Mouse (Mus musculus) forebrain, postnatal 0 days (tissue): ENCODE measurements around the gene Depdc1a. TPM values are rescaled to one million over a fixed set of nuclear protein-coding genes. Genes with fewer than 3 reads are reported as not detected.
"Not testable (repeated sequence)": the region's sequence is repeated elsewhere in the genome, so short reads cannot be mapped to it uniquely, and the experiment has no call there.

Experiments used
- ATAC-seq: fragments of 200-750 bp; cut with Nextera tagmentation; 2 replicates; pipeline ENCODE4 v1.8.0; 2017; ENCODE audit warnings: mild to moderate bottlenecking, moderate library complexity
- DNase-seq: peaks from one replicate; pipeline ENCODE4 v3.0.0-alpha.2; 2015
- H3K27ac ChIP-seq: fragments of 300-500 bp; sonication (generic); 2 replicates; pipeline ENCODE4 v1.5.1; 2014; ENCODE audit warnings: low read depth, mild to moderate bottlenecking, antibody characterized with exemption, low read length, moderate library complexity, mixed read lengths
- H3K27me3 ChIP-seq: fragments of 300-500 bp; sonication (generic); 2 replicates; pipeline ENCODE4 v1.6.1; 2014; ENCODE audit warnings: mild to moderate bottlenecking, low read length, mixed read lengths; ENCODE audit not compliant: insufficient read depth
- H3K36me3 ChIP-seq: fragments of 300-500 bp; sonication (generic); 2 replicates; pipeline ENCODE4 v1.6.1; 2014; ENCODE audit warnings: mild to moderate bottlenecking, moderate library complexity; ENCODE audit not compliant: insufficient read depth
- H3K4me1 ChIP-seq: fragments of 300-500 bp; sonication (generic); 2 replicates; pipeline ENCODE4 v1.6.1; 2014; ENCODE audit warnings: antibody characterized with exemption; ENCODE audit not compliant: insufficient read depth
- H3K4me2 ChIP-seq: fragments of 300-500 bp; sonication (generic); 2 replicates; pipeline ENCODE4 v1.6.1; 2014; ENCODE audit warnings: low read depth, mild to moderate bottlenecking, moderate library complexity
- H3K4me3 ChIP-seq: fragments of 300-500 bp; sonication (generic); 2 replicates; pipeline ENCODE4 v1.5.1; 2014; ENCODE audit warnings: low read depth, low read length, mixed read lengths
- H3K9ac ChIP-seq: fragments of 300-500 bp; sonication (generic); 2 replicates; pipeline ENCODE4 v1.6.1; 2014; ENCODE audit warnings: mild to moderate bottlenecking
- H3K9me3 ChIP-seq: fragments of 300-500 bp; sonication (generic); 2 replicates; pipeline ENCODE4 v1.6.1; 2016; ENCODE audit warnings: low read length
- CTCF ChIP-seq: sonication (generic); IDR thresholded peaks from 2 replicates; pipeline ENCODE4 v1.5.1; 2016; ENCODE audit warnings: antibody characterized with exemption, control low read depth, low read depth
- WGBS: fragments of 180-500 bp; shearing (Covaris S2); extraction: QIAGEN DNeasy Blood & Tissue Kit; methylation state at CpG from one replicate; pipeline ENCODE4 v1.1.7; 2014; 5-methylcytosine and 5-hydroxymethylcytosine counted together
- polyA plus RNA-seq: library from polyadenylated mRNA; unstranded; fragments of >200 nt; fragmentation: Nextera tagmentation; extraction: Ambion mirVana; gene quantifications from 2 replicates; pipeline ENCODE4 v1.2.1, GENCODE M21; 2015
- total RNA-seq: library from RNA; depleted of rRNA; stranded (reverse); fragments of >200 nt; gene quantifications from 2 replicates; pipeline ENCODE4 v1.2.3, GENCODE M21; 2014; rRNA removed

Gene Depdc1a
- 2.6 and 3.0 TPM in 2 replicates for total RNA-seq
- polyA plus RNA-seq: 1.7 and 2.4 TPM in 2 replicates

DNA sequence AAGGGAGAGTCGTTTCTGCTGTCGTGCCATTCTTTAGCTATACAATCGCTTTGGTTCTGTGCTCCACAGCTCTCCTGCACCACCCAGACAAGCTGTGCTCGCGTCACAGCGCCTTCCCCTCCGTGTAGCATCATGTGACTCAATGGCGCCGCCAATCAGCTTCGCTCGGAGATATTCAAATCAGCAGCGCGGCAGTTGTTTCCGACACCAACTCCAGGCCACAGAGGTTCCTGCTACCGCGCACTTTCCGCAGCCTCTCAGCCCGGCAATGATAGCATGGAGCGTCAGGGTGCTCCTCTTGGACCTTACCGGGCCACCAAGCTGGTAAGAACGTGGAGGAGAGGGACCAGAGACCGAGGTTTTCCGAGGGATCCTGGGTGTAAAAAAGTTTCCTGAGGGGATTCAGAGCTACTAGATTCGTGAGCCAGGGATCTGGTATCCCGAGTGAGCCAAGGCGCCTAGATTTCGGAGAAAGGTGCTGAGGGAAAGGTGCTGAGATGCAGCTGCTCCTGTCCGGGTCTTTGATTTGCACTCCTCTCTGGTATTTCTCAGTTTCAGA is at the start of gene Depdc1a:
Gene Depdc1a, plus strand, starts transcription at position 191 of the 559 bp plus-strand sequence.
- no peak for TF ChIP-seq CTCF
- H3K9ac ChIP-seq: peak within 1 kb of the TSS; percentile 47
- H3K4me2 ChIP-seq: peak within 1 kb of the TSS; percentile 61
- peak within 1 kb of the TSS; percentile 43 for H3K4me3 ChIP-seq
- ATAC-seq (peak; percentile 100), DNase-seq (peak; percentile 94)
- no peaks in the 10 kb centered on the region for H3K4me1 ChIP-seq
- no peaks in the 10 kb centered on the region for H3K9me3 ChIP-seq
- no peaks in the 10 kb centered on the region for H3K27me3 ChIP-seq
- WGBS: under 1% methylated on average over 28 of the region's 28 CpGs
- no peak within 1 kb of the TSS for H3K27ac ChIP-seq
- H3K36me3 ChIP-seq: no peaks in the 10 kb centered on the region

- no peak for ATAC-seq
- H3K4me1 ChIP-seq: no peaks in the 10 kb centered on the region
- no peak overlapping the region for H3K4me3 ChIP-seq
- no peak overlapping the region for H3K27ac ChIP-seq
- H3K4me2 ChIP-seq: no peak overlapping the region
- no peak overlapping the region for H3K9ac ChIP-seq
- H3K9me3 ChIP-seq: no peaks in the 10 kb centered on the region
- H3K27me3 ChIP-seq: no peaks in the 10 kb centered on the region
- no peak for TF ChIP-seq CTCF
- DNase-seq: no peak
- 32% methylated on average over 1 of the region's 1 CpGs for WGBS
- H3K36me3 ChIP-seq: no peaks in the 10 kb centered on the region
Observed at GRCm38 (mm10) chr3:159470059-159470458, 25.2 kb upstream of the Depdc1a start.

GRCm38 (mm10) chr3:159475465-159475864 is 19.8 kb upstream of the Depdc1a start:
- no peaks in the 10 kb centered on the region for H3K27me3 ChIP-seq
- 91% methylated on average over 1 of the region's 1 CpGs for WGBS
- DNase-seq: no peak

DNA sequence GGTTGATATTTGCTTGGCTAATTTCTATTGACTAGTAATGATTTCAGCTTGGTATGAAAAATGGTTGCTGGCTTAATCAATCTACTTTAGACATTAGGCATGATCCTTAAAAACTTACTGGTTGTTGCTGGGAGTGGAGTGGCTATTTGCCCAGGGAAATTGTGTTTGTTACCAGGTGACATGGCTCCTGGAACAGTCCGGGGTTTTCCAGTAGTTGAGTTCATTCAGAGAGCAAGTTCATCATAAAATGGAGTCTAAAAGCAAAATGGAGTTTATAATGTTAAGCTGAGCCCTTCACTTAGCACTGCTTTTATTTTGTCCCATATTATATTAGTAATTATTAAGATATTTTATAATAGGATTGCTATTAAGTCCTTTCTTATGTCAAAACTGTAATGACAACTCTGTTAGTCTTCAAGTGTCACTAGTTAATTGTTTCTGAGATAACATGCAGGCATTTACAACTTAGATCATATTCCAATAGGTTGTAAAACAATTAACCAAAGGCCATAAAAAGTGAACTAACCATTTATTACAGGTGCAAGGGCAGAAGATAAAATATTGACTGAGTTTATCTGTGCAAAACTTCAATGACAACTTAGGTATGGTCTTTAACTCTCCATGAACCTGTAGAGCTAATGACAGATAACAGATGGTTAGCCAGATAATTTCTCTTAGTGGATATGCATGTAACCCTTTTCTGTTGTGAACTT is 17.8 kb upstream of the Depdc1a start:
- WGBS: 95% methylated on average over 1 of the region's 1 CpGs
- no peak for TF ChIP-seq CTCF
- ATAC-seq: no peak

More at GRCm38 (mm10) chr3:159475465-159475864, 19.8 kb upstream of the Depdc1a start:
- Histone ChIP-seq H3K9ac (no peak overlapping the region), H3K4me3 (no peak overlapping the region), H3K9me3 (no peaks in the 10 kb centered on the region), H3K4me2 (no peak overlapping the region), H3K27ac (no peak overlapping the region), H3K36me3 (no peaks in the 10 kb centered on the region), H3K4me1 (no peaks in the 10 kb centered on the region)
- ATAC-seq: no peak
- no peak for TF ChIP-seq CTCF

GRCm38 (mm10) chr3:159494709-159495108 is 524 bp upstream of the Depdc1a start:
- H3K4me1 ChIP-seq, H3K36me3 ChIP-seq, H3K27me3 ChIP-seq, DNase-seq, H3K27ac ChIP-seq, H3K9me3 ChIP-seq: not testable (repeated sequence)
- peak overlapping the region; percentile 61 for H3K4me2 ChIP-seq
- ATAC-seq: peak; percentile 21; the same call in 1 of the 2 replicates
- peak overlapping the region; percentile 43 for H3K4me3 ChIP-seq
- H3K9ac ChIP-seq: peak overlapping the region; percentile 47

More for the DNA sequence above, 17.8 kb upstream of the Depdc1a start:
- DNase-seq: no peak
- Histone ChIP-seq H3K9me3 (no peaks in the 10 kb centered on the region), H3K27ac (no peak overlapping the region), H3K9ac (no peak overlapping the region), H3K27me3 (no peaks in the 10 kb centered on the region), H3K36me3 (no peaks in the 10 kb centered on the region), H3K4me1 (no peaks in the 10 kb centered on the region), H3K4me3 (no peak overlapping the region), H3K4me2 (no peak overlapping the region)

DNA sequence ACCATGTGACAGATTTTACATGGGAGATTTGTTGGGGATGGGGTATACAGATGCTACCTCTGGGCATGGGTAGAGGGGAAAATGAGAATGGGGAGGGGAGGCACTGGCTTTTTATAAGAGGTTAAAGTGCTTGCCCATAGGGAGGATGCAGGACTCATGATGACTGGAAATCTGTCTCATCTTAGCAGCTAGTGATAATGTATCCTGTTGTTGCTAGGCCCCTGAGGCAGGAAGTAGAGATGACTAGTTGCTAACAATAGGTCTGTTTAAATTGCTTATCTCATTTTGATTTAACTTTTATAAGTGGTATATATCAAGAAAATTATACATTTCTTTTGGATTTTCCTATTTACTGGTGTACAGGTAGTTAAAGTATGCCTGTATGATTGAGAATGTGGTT is 13.7 kb downstream of the Depdc1a start:
- H3K27ac ChIP-seq: no peak overlapping the region
- ATAC-seq (no peak), DNase-seq (no peak)
- H3K4me1 ChIP-seq: no peaks in the 10 kb centered on the region
- H3K4me2 ChIP-seq: no peak overlapping the region
- H3K9me3 ChIP-seq: no peaks in the 10 kb centered on the region
- no peaks in the 10 kb centered on the region for H3K36me3 ChIP-seq
- H3K9ac ChIP-seq: no peak overlapping the region
- no peak for TF ChIP-seq CTCF
- H3K4me3 ChIP-seq: no peak overlapping the region
- H3K27me3 ChIP-seq: no peaks in the 10 kb centered on the region

DNA sequence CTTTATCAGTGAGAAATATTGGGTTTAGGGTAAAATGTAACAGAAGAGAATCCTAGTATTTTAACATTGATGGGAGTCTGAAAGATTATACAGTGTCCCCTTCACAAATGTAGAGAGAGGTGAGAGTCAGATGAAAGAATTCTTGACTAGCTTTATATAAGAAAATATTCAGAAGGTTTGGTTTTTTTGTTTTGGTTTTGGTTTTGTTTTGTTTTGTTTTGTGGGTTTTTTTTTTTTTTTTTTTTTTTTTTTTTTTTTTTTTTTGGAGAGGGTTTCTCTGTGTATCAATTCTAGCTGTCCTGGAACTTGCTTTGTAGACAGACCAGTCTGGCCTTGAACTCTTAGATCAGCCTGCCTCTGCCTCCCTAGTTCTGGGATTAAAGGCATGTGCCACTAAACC is 33.3 kb downstream of the Depdc1a start:
- Histone ChIP-seq H3K27ac (no peak overlapping the region), H3K9me3 (no peaks in the 10 kb centered on the region), H3K4me2 (no peak overlapping the region), H3K4me1 (no peaks in the 10 kb centered on the region), H3K36me3 (no peaks in the 10 kb centered on the region), H3K27me3 (no peaks in the 10 kb centered on the region), H3K4me3 (no peak overlapping the region), H3K9ac (no peak overlapping the region)
- no peak for TF ChIP-seq CTCF
- no peak for DNase-seq
- ATAC-seq: no peak
